ENCODE assay signal across 8 mouse cellular contexts in the genomic region with DNA sequence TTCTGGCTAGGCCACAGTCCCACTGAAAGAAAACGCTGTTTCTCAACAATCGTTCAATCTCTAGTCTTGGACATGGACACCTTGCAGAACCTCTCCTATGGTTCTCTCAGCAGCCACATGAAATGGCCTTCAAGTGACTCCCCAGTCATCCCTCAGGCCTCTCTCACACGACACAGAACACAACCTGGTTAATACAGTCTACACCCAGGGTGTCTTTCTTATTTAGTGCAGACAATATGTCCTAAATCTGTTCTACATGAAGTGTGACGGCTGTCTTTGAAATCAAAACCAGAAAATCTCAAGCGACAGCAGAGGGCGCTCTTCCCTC.
DNase-seq lines count a peak whose midpoint lies in the region; ATAC-seq lines count a peak whose summit lies in the region.

No protein-coding gene starts in this region.

- peak; percentile 83 to 86 for DNase-seq in cerebellum, postnatal 10 days
- DNase-seq in cerebellum, adult 11-12 months, result no peak
- DNase-seq in neural tube, embryonic 11.5 days (ENCODE audit: low spot score), result no peak
- DNase-seq in neural tube, embryonic 10.5 days (ENCODE audit: extremely low spot score, low spot score), result no peak
- DNase-seq in liver, embryonic 11.5 days (ENCODE audit: low spot score), result no peak
- DNase-seq in right cerebral cortex, postnatal 25 days, result no peak

- ATAC-seq in neural tube, embryonic 11.5 days (ENCODE audit: insufficient read depth, low FRiP score, low TSS enrichment), result peak; percentile 35
- ATAC-seq in granulocyte monocyte progenitor cell, adult 5-6 weeks (replicated peaks; ENCODE audit: poor library complexity, severe bottlenecking), result peak; percentile 57
- no peak for ATAC-seq in liver, embryonic 11.5 days (replicated peaks; ENCODE audit: low FRiP score)
- ATAC-seq in neutrophil, adult 5-6 weeks (ENCODE audit: extremely low read depth, insufficient number of reproducible peaks, low FRiP score, poor library complexity, severe bottlenecking), result peak; percentile 60; the same call in 1 of the 2 replicates

- H3K9me3 ChIP-seq in neural tube, embryonic 11.5 days (ENCODE audit: control insufficient read depth, low read length), result no peaks in the 10 kb centered on the region
- H3K9me3 ChIP-seq in liver, embryonic 11.5 days (ENCODE audit: control insufficient read depth, low read length), result no peaks in the 10 kb centered on the region

- no peak overlapping the region for H3K4me2 ChIP-seq in neural tube, embryonic 11.5 days (ENCODE audit: low read depth)
- H3K4me2 ChIP-seq in liver, embryonic 11.5 days, result peak overlapping the region; percentile 62; the same call in 1 of the 2 replicates

- H3K27me3 ChIP-seq in neural tube, embryonic 11.5 days (ENCODE audit: control insufficient read depth, insufficient read depth, low read length), result no peaks in the 10 kb centered on the region
- H3K27me3 ChIP-seq in liver, embryonic 11.5 days (replicated peaks; ENCODE audit: control insufficient read depth, insufficient read depth, low read length), result no peaks in the 10 kb centered on the region; the same call in 1 of the 2 replicates

- H3K27ac ChIP-seq in neural tube, embryonic 11.5 days (ENCODE audit: low read depth, low read length), result no peak overlapping the region
- H3K27ac ChIP-seq in liver, embryonic 11.5 days (ENCODE audit: low read depth, low read length), result no peak overlapping the region

- no peaks in the 10 kb centered on the region for H3K4me1 ChIP-seq in neural tube, embryonic 11.5 days (ENCODE audit: control insufficient read depth, insufficient read depth, low read length)
- no peaks in the 10 kb centered on the region for H3K4me1 ChIP-seq in liver, embryonic 11.5 days (replicated peaks; ENCODE audit: control insufficient read depth, insufficient read depth, low read length)

- H3K4me3 ChIP-seq in neural tube, embryonic 11.5 days (ENCODE audit: low read depth, low read length), result no peak overlapping the region
- peak overlapping the region; percentile 22; the same call in 1 of the 2 replicates for H3K4me3 ChIP-seq in liver, embryonic 11.5 days (ENCODE audit: low read depth, low read length)

- 28% methylated on average over 6 of the region's 6 CpGs for WGBS in neural tube, embryonic 11.5 days
- WGBS in liver, embryonic 11.5 days, result 24% methylated on average over 6 of the region's 6 CpGs

- no peaks in the 10 kb centered on the region for H3K36me3 ChIP-seq in neural tube, embryonic 11.5 days (ENCODE audit: control insufficient read depth, insufficient read depth, low read length)
- H3K36me3 ChIP-seq in liver, embryonic 11.5 days (ENCODE audit: control insufficient read depth, insufficient read depth, low read length), result no peaks in the 10 kb centered on the region

- H3K9ac ChIP-seq in neural tube, embryonic 11.5 days (ENCODE audit: low read length), result no peak overlapping the region
- H3K9ac ChIP-seq in liver, embryonic 11.5 days (ENCODE audit: low read depth, low read length), result no peak overlapping the region

Comparison
In these comparisons a context has a peak if more than half of its experiments do, and no peak if none do; other contexts are left out.
1. DNase-seq: peak in cerebellum, postnatal 10 days (2 of 2); none in cerebellum, adult 11-12 months (single experiment), neural tube, embryonic 11.5 days (single experiment), neural tube, embryonic 10.5 days (single experiment), liver, embryonic 11.5 days (single experiment) and right cerebral cortex, postnatal 25 days (single experiment).